Mouse (Mus musculus): ENCODE data around the gene Gpc6.

Gene Gpc6

DNA sequence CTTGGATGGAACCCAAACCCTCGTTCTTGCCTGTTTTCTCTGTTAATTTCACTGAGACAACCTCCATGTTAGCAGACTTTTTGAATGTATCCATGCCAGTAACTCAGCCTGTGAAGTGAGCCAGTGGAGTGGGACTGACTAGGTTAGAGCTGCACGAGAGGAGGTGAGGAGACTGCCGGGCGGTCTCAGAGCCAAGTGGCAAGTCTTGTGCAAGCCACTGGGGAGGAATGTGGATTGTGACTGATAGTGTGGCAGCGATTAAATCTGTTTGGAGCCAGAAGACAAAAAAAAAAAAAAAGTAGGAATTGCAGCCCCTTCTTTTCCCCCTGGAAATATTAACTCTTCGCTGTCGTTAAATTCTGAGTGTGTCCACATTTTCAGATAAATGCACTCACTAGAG is 831.4 kb downstream of the Gpc6 start:
- no peak for DNase-seq

GRCm38 (mm10) chr14:117757790-117758358 is 832.8 kb downstream of the Gpc6 start:
- DNase-seq, result no peak

- DNase-seq, result no peak
Measured at GRCm38 (mm10) chr14:117760830-117761517, 835.9 kb downstream of the Gpc6 start.

- DNase-seq, result no peak
Measured at GRCm38 (mm10) chr14:117762934-117763333, 837.8 kb downstream of the Gpc6 start.

- no peak for DNase-seq
Measured at GRCm38 (mm10) chr14:117767861-117768260, 842.7 kb downstream of the Gpc6 start.

DNA sequence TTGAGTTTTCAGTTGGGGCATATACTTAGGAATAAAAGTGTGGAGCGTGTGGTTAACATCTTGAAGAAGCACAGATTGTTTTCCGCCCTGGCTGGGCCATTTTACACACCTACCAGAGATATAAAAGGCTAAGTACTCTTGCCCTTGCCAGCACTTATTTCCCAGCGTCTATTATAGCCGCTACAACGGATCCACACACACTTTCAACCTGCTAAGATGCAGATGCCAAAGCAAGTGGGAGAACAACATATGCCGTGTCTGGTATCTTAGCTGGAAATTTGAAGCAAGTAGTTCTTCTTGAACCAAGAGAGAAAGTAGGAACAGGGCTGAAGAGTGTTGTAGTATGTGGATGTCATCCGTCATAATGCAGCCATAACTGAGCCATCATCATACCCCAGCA is 843.6 kb downstream of the Gpc6 start:
- DNase-seq, result no peak

DNA sequence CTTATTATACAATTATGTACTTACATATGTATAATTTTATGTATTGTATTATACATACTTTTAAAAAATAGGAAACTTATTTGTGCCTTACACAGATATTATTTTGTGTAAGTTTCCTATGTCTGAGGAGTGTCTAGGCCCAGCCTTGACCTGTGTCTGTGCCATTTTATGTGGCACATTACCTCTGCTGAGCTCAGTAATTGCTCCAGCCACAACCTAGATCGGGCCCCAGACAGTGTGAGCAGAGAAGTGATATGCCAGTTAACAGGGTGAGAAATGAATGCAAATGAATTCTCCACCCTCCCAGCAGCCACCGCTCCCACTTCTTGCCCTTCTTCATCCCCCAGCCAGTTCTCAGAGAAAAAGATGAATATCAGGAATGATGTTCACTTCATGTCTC is 848.3 kb downstream of the Gpc6 start:
- no peak for DNase-seq

- DNase-seq, result no peak
Measured at GRCm38 (mm10) chr14:117777866-117778500, 852.9 kb downstream of the Gpc6 start.

DNA sequence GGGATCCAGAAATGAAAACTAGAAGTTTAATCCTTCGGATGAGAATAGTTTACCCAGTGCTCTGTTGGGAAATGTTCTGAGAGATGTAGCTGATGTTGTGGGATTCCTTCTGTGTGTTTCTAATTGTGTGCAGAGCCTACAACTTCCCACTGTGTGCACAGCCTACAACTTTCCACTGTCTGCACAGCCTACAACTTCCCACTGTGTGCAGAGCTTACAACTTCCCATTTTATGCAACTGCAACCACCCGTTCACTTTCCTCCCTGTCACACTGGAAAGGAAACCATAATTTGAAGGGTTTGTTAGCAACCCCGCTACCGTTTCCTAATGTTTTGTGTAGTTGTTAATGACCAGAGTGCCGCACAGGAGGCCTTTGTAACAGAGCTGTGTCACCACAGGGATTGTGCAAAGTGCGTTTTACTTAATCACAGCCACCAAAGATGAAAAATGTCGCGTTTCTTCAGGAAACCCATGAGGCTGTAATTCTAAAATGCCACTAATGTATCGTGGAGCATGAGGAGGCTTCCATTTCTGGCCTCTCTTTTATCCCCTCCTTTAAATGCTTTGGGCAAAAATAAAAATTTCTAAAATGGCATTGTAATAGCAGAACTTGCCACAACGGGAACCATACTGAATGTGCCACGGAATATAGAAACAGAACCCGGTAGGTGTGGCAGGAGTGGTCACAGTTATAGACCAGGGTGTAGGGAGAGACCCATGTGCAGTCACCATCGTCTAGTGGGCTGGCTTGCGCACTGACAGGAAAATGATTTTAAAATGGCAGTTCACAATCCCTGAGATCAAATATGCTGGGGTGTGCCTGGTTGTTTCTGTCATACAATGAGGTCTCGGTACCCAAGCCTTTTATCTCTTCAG is 853.7 kb downstream of the Gpc6 start:
- no peak for DNase-seq

DNA sequence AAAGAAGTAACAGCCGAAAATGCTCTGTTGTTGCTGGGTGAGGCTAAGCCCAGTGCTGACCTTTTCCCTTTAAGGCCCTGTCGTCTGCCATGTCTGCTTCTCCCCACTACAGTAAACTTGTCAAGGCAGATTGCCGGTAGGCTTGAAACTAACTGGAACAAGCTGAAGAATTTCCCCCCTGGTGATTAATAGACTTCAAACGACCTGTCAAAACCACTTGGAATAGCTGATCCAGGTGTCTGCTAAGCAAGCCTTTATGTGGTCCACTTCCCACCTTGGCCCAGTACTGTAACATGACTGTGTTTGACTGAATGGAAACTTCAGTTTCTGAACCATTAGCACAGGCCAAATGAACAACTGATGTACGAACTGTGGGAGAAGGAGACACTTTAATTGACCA is 856.6 kb downstream of the Gpc6 start:
- no peak for DNase-seq

- no peak for DNase-seq
Measured at GRCm38 (mm10) chr14:117783671-117784262, 858.7 kb downstream of the Gpc6 start.

- DNase-seq, result no peak
Measured at GRCm38 (mm10) chr14:117784960-117785359, 859.8 kb downstream of the Gpc6 start.

DNA sequence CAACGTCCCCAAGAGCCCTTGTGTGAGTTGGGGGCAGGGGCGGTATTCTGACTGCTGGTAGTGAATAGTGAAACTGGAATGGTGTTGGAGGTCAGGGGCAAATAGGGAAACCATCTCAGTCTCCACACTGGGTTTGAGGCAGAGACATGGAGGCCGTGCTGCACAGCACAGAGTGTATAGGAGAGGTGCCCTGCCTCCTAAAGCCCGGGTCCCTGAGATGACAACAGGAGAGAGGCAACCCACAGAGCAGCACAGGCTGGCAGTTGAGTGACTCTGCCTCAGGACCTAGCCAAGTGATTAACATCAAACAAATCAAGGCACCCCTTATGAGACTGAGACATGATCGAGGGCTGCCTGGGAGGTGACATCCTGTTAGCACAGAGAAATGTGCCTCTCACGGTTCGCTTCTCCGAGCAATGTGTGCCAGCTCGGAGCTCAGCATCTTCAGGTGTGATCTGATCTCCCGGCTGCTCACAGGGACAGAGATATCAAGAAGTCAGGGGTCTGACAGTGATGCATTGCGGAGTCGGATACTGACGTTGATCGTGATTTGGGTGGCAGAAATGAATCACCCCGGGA is 860.5 kb downstream of the Gpc6 start:
- DNase-seq, result no peak

DNA sequence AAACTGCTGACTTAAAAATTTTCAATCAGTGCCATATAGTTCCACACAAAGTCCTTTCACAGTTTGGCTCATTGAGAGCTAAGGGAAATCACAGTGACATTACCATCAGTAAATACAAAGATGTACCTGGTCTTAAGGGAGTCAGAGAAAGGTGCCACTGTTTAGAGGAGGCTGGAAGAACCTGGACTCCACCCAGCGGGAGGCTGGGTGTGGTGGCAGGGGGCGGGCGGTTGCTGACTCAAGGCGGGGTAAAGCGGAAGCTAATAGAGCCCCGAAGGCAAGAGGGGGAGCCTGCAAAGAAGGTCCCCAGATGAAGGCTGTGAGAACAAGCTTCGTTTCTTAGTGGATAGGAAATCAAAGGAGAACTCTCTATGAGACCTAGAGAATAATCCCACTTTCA is 861.5 kb downstream of the Gpc6 start:
- DNase-seq, result no peak

GRCm38 (mm10) chr14:117794874-117795273 is 869.8 kb downstream of the Gpc6 start:
- DNase-seq, result no peak

- DNase-seq, result no peak
Measured at GRCm38 (mm10) chr14:117796661-117797060, 871.5 kb downstream of the Gpc6 start.

GRCm38 (mm10) chr14:117800399-117800798 is 875.3 kb downstream of the Gpc6 start:
- DNase-seq, result no peak

DNA sequence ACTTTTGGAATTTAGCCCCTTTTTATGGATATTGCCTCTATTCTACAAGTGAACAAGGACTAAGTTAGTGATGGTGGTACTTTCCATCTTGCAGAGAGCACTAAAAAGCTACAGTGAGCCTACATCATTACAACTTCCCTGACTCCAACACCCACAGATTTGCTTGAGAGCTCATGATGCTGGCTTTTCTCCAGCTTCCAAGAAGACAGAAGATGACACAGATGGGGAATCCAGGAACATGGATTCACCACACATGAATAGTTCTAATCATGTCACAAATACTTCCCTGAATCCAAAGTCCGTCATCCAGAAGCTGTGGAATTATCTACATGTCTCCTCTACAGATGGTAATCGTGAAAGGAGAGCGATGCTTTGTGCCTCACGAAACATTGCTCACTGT is 882.7 kb downstream of the Gpc6 start:
- no peak for DNase-seq

- DNase-seq, result no peak
Measured at GRCm38 (mm10) chr14:117808326-117808725, 883.2 kb downstream of the Gpc6 start.

DNA sequence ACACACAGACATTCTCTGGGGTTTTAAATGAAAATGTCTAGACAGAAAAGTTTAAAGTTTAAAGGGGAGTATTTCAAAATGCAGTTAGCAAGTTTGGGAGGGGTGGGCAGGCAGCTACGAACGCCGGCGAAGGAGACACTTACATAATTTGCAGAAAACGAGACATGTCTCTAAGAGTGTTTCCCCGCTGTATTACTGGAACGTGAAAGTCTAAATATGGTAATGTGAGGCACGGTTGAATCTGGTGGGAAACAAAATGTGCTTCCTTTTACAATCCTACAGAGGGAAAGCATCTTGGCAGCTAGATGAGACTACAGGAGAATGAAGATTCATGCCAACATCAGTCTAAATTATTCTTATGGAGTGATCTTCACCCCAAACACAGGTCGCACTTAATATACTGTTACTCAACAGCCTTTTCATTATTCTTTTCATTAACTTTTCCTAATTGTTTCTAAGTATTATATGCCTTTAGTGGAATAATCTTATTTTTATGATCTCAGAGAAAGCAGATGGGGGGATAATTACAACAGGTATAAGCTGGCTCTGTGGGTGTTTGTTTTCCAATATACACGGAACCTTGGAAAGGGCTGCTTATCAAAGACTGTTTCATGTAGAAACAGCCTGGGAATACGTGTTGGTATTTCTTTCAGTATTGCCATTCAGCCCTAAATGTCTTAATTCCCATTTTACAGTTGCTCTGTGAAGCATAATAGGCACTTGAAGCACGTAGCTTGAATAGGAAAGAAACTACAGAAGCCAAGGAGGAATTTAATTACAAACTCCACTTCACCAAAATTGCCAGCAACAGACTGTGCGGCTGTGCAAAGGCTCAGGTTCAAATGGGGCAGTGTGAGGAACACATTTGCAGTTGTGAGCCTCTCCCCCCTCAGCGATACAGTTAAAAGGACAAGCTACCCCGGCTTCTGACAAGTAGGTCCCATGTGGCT is 885.5 kb downstream of the Gpc6 start:
- no peak for DNase-seq

DNA sequence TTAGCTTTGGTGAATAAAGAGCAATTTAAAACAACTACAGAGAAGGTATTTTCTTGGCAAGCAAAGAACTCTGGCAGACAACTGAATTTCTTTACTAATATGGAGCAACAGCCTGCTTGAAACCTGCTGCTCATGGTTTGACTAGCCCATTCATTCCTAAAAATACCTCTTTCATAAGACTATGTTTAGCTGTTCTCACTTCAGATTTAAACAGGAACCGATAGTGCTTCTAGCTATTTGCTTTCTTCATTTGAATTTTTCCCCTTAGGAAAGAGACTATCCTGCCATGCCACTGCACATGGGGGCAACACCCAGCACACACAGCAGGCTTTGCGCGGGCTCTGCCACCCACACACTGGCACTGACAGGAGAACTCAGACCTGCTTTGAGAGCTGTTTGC is 888.4 kb downstream of the Gpc6 start:
- no peak for DNase-seq
